Mouse (Mus musculus) ES-E14 (cell line): ENCODE measurements around the gene Slc36a2.

Experiments used
- CHD2 ChIP-seq: IDR thresholded peaks from 2 replicates; pipeline ENCODE4 v1.6.1; 2014; ENCODE audit warnings: mild to moderate bottlenecking, low read depth, low read length, inconsistent platforms
- HCFC1 ChIP-seq: IDR thresholded peaks from 2 replicates; pipeline ENCODE4 v1.6.1; 2012; ENCODE audit warnings: low read length, inconsistent platforms, borderline replicate concordance; ENCODE audit not compliant: insufficient read depth
- MAFK ChIP-seq: IDR thresholded peaks from 2 replicates; pipeline ENCODE4 v1.6.1; 2014; ENCODE audit warnings: mild to moderate bottlenecking, low read depth, low read length, inconsistent platforms; ENCODE audit not compliant: insufficient read depth
- ZC3H11A ChIP-seq: IDR thresholded peaks from 2 replicates; pipeline ENCODE4 v1.6.1; 2012; ENCODE audit warnings: low read depth, mild to moderate bottlenecking, inconsistent platforms, low read length, borderline replicate concordance

DNA sequence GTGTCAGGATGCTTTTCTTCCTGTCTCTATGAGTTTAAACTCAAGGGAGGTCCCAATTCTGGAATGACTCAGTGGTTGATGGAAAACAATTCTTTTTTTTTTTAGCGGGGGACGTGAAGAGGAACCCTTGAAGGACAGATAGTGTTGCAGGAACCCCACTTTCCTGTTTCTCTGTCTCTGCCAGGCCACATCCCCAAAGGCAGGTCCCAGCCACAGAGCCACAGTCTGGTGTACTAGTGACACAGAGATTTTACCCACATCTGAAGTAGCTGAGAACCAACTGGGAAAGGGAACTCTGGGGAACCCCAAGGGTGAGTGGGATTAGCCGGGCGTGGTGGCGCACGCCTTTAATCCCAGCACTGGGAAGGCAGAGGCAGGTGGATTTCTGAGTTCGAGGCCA, 19.1 kb downstream of the Slc36a2 start:
- TF ChIP-seq CHD2 (no peak), ZC3H11A (no peak), HCFC1 (no peak), MAFK (no peak)
